Mouse (Mus musculus) midbrain, embryonic 11.5 days (tissue): ENCODE data around the gene Smad6. TPM values are rescaled to one million over a fixed set of nuclear protein-coding genes. Genes with fewer than 3 reads are reported as not detected.

ENCODE experiments used
- ATAC-seq: fragments of 200-750 bp; cut with Nextera tagmentation; 2 replicates; pipeline ENCODE4 v1.8.0; 2017; ENCODE audit warnings: moderate TSS enrichment, moderate library complexity; ENCODE audit not compliant: low FRiP score
- DNase-seq: peaks from one replicate; pipeline ENCODE4 v3.0.0; 2015; ENCODE audit warnings: low spot score; ENCODE audit errors: missing footprints
- H3K27ac ChIP-seq: fragments of 300-500 bp; sonication (generic); 2 replicates; pipeline ENCODE4 v1.5.1; 2014; ENCODE audit warnings: low read depth, low read length
- H3K27me3 ChIP-seq: fragments of 300-500 bp; sonication (generic); 2 replicates; pipeline ENCODE4 v1.6.1; 2014; ENCODE audit warnings: mild to moderate bottlenecking, low read length, moderate library complexity, mixed read lengths; ENCODE audit not compliant: control insufficient read depth, insufficient read depth
- H3K36me3 ChIP-seq: fragments of 300-500 bp; sonication (generic); 2 replicates; pipeline ENCODE4 v1.6.1; 2014; ENCODE audit warnings: mild to moderate bottlenecking, low read length, moderate library complexity, mixed read lengths; ENCODE audit not compliant: control insufficient read depth, insufficient read depth
- H3K4me1 ChIP-seq: fragments of 300-500 bp; sonication (generic); 2 replicates; pipeline ENCODE4 v1.6.1; 2014; ENCODE audit warnings: low read length; ENCODE audit not compliant: control insufficient read depth, insufficient read depth
- H3K4me2 ChIP-seq: fragments of 300-500 bp; sonication (generic); 2 replicates; pipeline ENCODE4 v1.6.1; 2014; ENCODE audit warnings: mild to moderate bottlenecking, moderate library complexity
- H3K4me3 ChIP-seq: fragments of 300-500 bp; sonication (generic); 2 replicates; pipeline ENCODE4 v1.5.1; 2014; ENCODE audit warnings: low read depth, low read length
- H3K9ac ChIP-seq: fragments of 300-500 bp; sonication (generic); 2 replicates; pipeline ENCODE4 v1.6.1; 2014; ENCODE audit warnings: low read length
- H3K9me3 ChIP-seq: fragments of 300-500 bp; sonication (generic); 2 replicates; pipeline ENCODE4 v1.6.1; 2016; ENCODE audit warnings: low read length; ENCODE audit not compliant: control insufficient read depth
- WGBS: fragments of 180-500 bp; shearing (Covaris S2); extraction: QIAGEN DNeasy Blood & Tissue Kit; methylation state at CpG from one replicate; pipeline ENCODE4 v1.1.7; 2014; 5-methylcytosine and 5-hydroxymethylcytosine counted together
- polyA plus RNA-seq: library from polyadenylated mRNA; unstranded; fragments of >200 nt; fragmentation: Nextera tagmentation; extraction: Ambion mirVana; gene quantifications from 2 replicates; pipeline ENCODE4 v1.2.1, GENCODE M21; 2014

The Smad6 gene
- polyA plus RNA-seq, 1 experiment from 2014 or later: 4.0 TPM

- H3K36me3 ChIP-seq: no peaks in the 10 kb centered on the region
- no peak overlapping the region for H3K9ac ChIP-seq
- H3K27me3 ChIP-seq: no peaks in the 10 kb centered on the region
- no peak for DNase-seq
- H3K4me2 ChIP-seq: no peak overlapping the region
- H3K27ac ChIP-seq: no peak overlapping the region
- H3K4me1 ChIP-seq: peaks cover 6% of the 10 kb centered on the region; the same call in 1 of the 2 replicates
- no peak overlapping the region for H3K4me3 ChIP-seq
- no peaks in the 10 kb centered on the region for H3K9me3 ChIP-seq
- ATAC-seq: no peak
- WGBS: 88% methylated on average over 2 of the region's 2 CpGs
Observed at GRCm38 (mm10) chr9:64051241-64051640, 29.4 kb upstream of the Smad6 start.

- no peak overlapping the region; the same call in 1 of the 2 replicates for H3K4me3 ChIP-seq
- H3K36me3 ChIP-seq: no peaks in the 10 kb centered on the region
- H3K9me3 ChIP-seq: no peaks in the 10 kb centered on the region
- no peak overlapping the region for H3K9ac ChIP-seq
- H3K27ac ChIP-seq: no peak overlapping the region
- H3K4me1 ChIP-seq: peaks cover 6% of the 10 kb centered on the region; the same call in 1 of the 2 replicates
- ATAC-seq: no peak
- no peak for DNase-seq
- WGBS: 42% methylated on average over 8 of the region's 8 CpGs
- peak overlapping the region; percentile 64 for H3K4me2 ChIP-seq
- no peaks in the 10 kb centered on the region for H3K27me3 ChIP-seq
Observed at GRCm38 (mm10) chr9:64050513-64051065, 28.7 kb upstream of the Smad6 start.

- peak; percentile 92 for DNase-seq
- WGBS: 9% methylated on average over 32 of the region's 32 CpGs
- peak overlapping the region; percentile 64 for H3K4me2 ChIP-seq
- no peaks in the 10 kb centered on the region for H3K9me3 ChIP-seq
- ATAC-seq: peak; percentile 77
- H3K4me1 ChIP-seq: peaks cover 15% of the 10 kb centered on the region
- H3K4me3 ChIP-seq: peak overlapping the region; percentile 35
- H3K36me3 ChIP-seq: no peaks in the 10 kb centered on the region
- H3K27ac ChIP-seq: no peak overlapping the region
- no peaks in the 10 kb centered on the region for H3K27me3 ChIP-seq
- peak overlapping the region; percentile 41; the same call in 1 of the 2 replicates for H3K9ac ChIP-seq
Observed at GRCm38 (mm10) chr9:64049471-64050380, 27.9 kb upstream of the Smad6 start.

- H3K27me3 ChIP-seq: no peaks in the 10 kb centered on the region
- peaks cover 17% of the 10 kb centered on the region for H3K4me1 ChIP-seq
- ATAC-seq: peak; percentile 70
- no peak overlapping the region for H3K4me3 ChIP-seq
- no peak for DNase-seq
- H3K4me2 ChIP-seq: no peak overlapping the region
- no peak overlapping the region; the same call in 1 of the 2 replicates for H3K27ac ChIP-seq
- no peaks in the 10 kb centered on the region for H3K36me3 ChIP-seq
- WGBS: 21% methylated on average over 14 of the region's 14 CpGs
- 0 out of 2 replicates have a peak overlapping the region, but pooled peaks have one; percentile 2 for H3K9ac ChIP-seq
- H3K9me3 ChIP-seq: no peaks in the 10 kb centered on the region
Observed at GRCm38 (mm10) chr9:64045117-64045890, 23.4 kb upstream of the Smad6 start.

- Histone ChIP-seq H3K27ac (no peak overlapping the region), H3K36me3 (no peaks in the 10 kb centered on the region), H3K9ac (no peak overlapping the region), H3K4me3 (no peak overlapping the region), H3K27me3 (no peaks in the 10 kb centered on the region), H3K9me3 (no peaks in the 10 kb centered on the region), H3K4me2 (no peak overlapping the region), H3K4me1 (peaks cover 12% of the 10 kb centered on the region)
- no peak for ATAC-seq
- 58% methylated on average over 8 of the region's 8 CpGs for WGBS
- no peak for DNase-seq
Observed at GRCm38 (mm10) chr9:64044343-64044742, 22.5 kb upstream of the Smad6 start.

- WGBS: 87% methylated on average over 4 of the region's 4 CpGs
- ATAC-seq: no peak
Observed at GRCm38 (mm10) chr9:64042911-64043310, 21.1 kb upstream of the Smad6 start.

GRCm38 (mm10) chr9:64042216-64042615, 20.4 kb upstream of the Smad6 start:
- Histone ChIP-seq H3K36me3 (no peaks in the 10 kb centered on the region), H3K27ac (no peak overlapping the region), H3K9me3 (no peaks in the 10 kb centered on the region), H3K27me3 (no peaks in the 10 kb centered on the region), H3K4me2 (no peak overlapping the region), H3K4me3 (no peak overlapping the region), H3K4me1 (peaks cover 12% of the 10 kb centered on the region), H3K9ac (no peak overlapping the region)
- 85% methylated on average over 8 of the region's 8 CpGs for WGBS
- DNase-seq (no peak), ATAC-seq (no peak)

More at GRCm38 (mm10) chr9:64042911-64043310, 21.1 kb upstream of the Smad6 start:
- no peak overlapping the region for H3K4me2 ChIP-seq
- H3K27me3 ChIP-seq: no peaks in the 10 kb centered on the region
- no peak overlapping the region for H3K4me3 ChIP-seq
- H3K9ac ChIP-seq: no peak overlapping the region
- no peaks in the 10 kb centered on the region for H3K36me3 ChIP-seq
- no peaks in the 10 kb centered on the region for H3K9me3 ChIP-seq
- DNase-seq: no peak
- peaks cover 12% of the 10 kb centered on the region for H3K4me1 ChIP-seq
- no peak overlapping the region for H3K27ac ChIP-seq

- no peak for ATAC-seq
- no peak overlapping the region for H3K4me3 ChIP-seq
- H3K4me1 ChIP-seq: no peaks in the 10 kb centered on the region
- no peak overlapping the region for H3K9ac ChIP-seq
- H3K4me2 ChIP-seq: no peak overlapping the region
- no peaks in the 10 kb centered on the region for H3K27me3 ChIP-seq
- no peak for DNase-seq
- no peaks in the 10 kb centered on the region for H3K9me3 ChIP-seq
- WGBS: 89% methylated on average over 6 of the region's 6 CpGs
- no peaks in the 10 kb centered on the region for H3K36me3 ChIP-seq
- H3K27ac ChIP-seq: no peak overlapping the region
Observed at GRCm38 (mm10) chr9:64029908-64030631, 8.2 kb upstream of the Smad6 start.
